Mouse (Mus musculus): ENCODE data around the gene Cox6a1. TPM values are rescaled to one million over a fixed set of nuclear protein-coding genes. Genes with fewer than 3 reads are reported as not detected.
"Not testable (repeated sequence)": the region's sequence is repeated elsewhere in the genome, so short reads cannot be mapped to it uniquely, and the experiment has no call there.

Gene Cox6a1
- polyA plus RNA-seq (2014; fragmentation: Nextera tagmentation; extraction: Ambion mirVana) = 938 and 1,310 TPM in 2 replicates

DNA sequence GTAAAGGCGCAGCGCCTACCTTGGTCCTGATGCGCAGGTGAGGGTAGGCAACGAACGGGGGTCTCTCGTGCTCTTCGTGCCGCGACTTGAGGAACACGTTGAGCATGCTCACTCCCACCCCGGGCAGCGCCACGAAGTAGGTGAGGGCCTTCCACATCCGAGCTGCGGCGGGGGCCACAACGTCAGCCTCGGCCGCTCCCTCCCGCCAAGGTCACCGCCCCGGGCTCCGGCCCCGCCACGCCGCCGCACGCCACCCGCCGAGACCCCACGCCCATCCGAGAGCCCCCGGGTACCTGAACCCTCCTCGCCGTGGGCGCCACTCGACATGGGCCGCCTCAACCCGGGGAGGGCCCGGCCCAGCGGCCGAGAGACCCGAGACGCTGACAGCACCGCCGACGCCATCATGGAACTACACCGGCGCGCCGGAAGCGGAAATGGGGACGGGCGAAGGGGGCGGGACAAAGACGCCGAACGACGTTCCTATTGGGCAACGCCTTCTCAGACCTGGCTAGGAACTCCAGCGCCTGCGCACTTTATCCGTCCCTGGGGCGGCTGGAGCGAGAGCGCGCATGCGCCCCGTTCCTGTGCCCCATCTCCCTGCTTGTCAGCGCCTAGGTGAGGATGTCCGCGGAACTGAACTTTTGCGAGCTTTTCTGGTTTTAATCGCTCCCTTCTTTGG lies at the start of gene Cox6a1:
Gene Cox6a1, minus strand, starts transcription at position 436 of the 679 bp plus-strand sequence.
- Histone ChIP-seq H3K4me2 (ENCODE audit: low read length) (peak within 1 kb of the TSS; percentile 97), H3K27ac (replicated peaks; ENCODE audit: low read depth, low read length) (peak within 1 kb of the TSS; percentile 81), H3K9me3 (ENCODE audit: control insufficient read depth, low read length) (no peaks in the 10 kb centered on the region), H3K4me1 (ENCODE audit: control insufficient read depth, insufficient read depth, low read length) (peaks cover 12% of the 10 kb centered on the region), H3K36me3 (ENCODE audit: control insufficient read depth, insufficient read depth, low read length) (peaks cover 29% of the 10 kb centered on the region), H3K9ac (replicated peaks; ENCODE audit: low read length) (peak within 1 kb of the TSS; percentile 74), H3K27me3 (ENCODE audit: control insufficient read depth, insufficient read depth, low read length) (no peaks in the 10 kb centered on the region), H3K4me3 (replicated peaks; ENCODE audit: low read depth, low read length) (peak within 1 kb of the TSS; percentile 87)
- DNase-seq (peak; percentile 100), ATAC-seq (ENCODE audit: low FRiP score, low TSS enrichment) (peak; percentile 91)
- WGBS = under 1% methylated on average over 64 of the region's 74 CpGs

DNA sequence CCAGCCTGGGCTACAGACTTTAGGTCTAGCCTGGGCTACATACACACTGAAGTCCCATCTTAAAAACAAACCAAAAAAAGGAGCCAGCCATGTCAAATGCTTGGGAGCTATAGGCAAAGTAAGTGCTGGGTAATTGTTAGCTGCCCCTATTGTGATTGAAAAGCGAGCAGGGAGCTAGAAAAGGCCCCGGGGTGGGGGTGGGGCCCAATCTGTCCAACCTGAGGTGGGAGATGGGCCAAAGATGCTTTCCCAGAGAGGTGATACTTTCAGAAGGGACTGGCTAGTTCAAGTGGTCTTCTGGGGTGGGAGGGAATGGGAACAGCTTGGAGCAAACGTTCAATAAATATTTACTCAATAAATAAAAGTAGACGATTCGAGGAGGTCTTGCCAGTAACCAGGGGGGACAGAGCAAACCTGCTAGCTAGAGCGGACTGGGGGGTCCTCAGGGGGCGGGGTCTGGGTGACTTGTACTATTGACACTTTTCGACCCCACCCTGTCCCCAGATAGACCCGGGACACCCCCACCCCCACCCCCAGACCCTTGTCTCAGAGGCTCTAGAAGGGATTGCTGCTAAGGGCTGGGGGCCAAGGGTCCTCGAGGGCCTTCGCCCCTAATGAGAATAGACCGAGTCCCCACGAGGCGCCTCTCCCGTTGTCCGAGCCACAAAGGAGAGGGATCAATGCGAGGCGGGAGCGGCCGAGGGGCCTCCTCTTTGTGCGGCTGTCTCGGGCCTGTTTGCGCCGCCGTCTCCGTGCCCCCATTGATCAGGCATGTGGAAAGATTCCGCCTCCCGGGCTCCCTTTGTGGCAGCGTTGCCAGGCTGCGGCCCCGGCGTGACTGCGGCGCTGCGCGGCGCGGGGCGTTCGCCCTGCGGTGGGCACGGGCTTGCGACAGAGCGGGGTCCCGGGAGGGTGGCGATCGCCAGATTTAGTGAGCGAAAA lies 49.3 kb upstream of the Cox6a1 start:
- H3K4me1 ChIP-seq (ENCODE audit: control insufficient read depth, insufficient read depth, low read length) = peaks cover 18% of the 10 kb centered on the region
- peak overlapping the region; percentile 91 for H3K27ac ChIP-seq (replicated peaks; ENCODE audit: low read depth, low read length)
- peak overlapping the region; percentile 69 for H3K4me2 ChIP-seq (ENCODE audit: low read length)
- H3K9me3 ChIP-seq (ENCODE audit: control insufficient read depth, low read length) = no peaks in the 10 kb centered on the region
- DNase-seq = peak; percentile 87
- H3K36me3 ChIP-seq (ENCODE audit: control insufficient read depth, insufficient read depth, low read length) = no peaks in the 10 kb centered on the region
- peak overlapping the region; percentile 66 for H3K9ac ChIP-seq (replicated peaks; ENCODE audit: low read length)
- no peaks in the 10 kb centered on the region for H3K27me3 ChIP-seq (ENCODE audit: control insufficient read depth, insufficient read depth, low read length)
- peak; percentile 84 for ATAC-seq (ENCODE audit: low FRiP score, low TSS enrichment)
- H3K4me3 ChIP-seq (replicated peaks; ENCODE audit: low read depth, low read length) = peak overlapping the region; percentile 31
- WGBS = under 1% methylated on average over 48 of the region's 48 CpGs

DNA sequence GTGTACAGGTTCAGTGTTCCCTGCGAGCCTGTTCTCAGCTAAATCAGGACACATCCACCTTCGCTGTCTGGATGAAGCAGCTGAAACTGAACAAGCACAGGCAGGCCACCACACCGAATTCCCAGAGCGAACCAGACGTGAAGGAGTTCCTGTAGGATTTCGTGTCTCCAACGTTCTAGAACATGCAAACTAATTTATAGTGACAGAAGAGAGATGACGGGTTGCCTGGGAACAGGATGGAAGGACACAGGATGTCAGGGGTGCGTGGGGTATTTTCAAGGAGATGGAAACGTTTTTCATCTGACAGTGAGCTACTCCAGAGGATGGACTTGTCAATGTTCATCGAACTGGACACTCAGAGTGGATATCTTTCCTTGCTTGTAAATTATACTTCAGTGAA lies 47.9 kb upstream of the Cox6a1 start:
- no peak overlapping the region for H3K4me3 ChIP-seq (replicated peaks; ENCODE audit: low read depth, low read length)
- ATAC-seq (ENCODE audit: low FRiP score, low TSS enrichment) (no peak), DNase-seq (no peak)
- H3K4me2 ChIP-seq (ENCODE audit: low read length) = no peak overlapping the region
- H3K36me3 ChIP-seq (ENCODE audit: control insufficient read depth, insufficient read depth, low read length) = no peaks in the 10 kb centered on the region
- H3K27me3 ChIP-seq (ENCODE audit: control insufficient read depth, insufficient read depth, low read length) = no peaks in the 10 kb centered on the region
- H3K27ac ChIP-seq (replicated peaks; ENCODE audit: low read depth, low read length) = no peak overlapping the region; the same call in 1 of the 2 replicates
- no peaks in the 10 kb centered on the region for H3K9me3 ChIP-seq (ENCODE audit: control insufficient read depth, low read length)
- peaks cover 18% of the 10 kb centered on the region for H3K4me1 ChIP-seq (ENCODE audit: control insufficient read depth, insufficient read depth, low read length)
- 43% methylated on average over 11 of the region's 11 CpGs for WGBS
- no peak overlapping the region for H3K9ac ChIP-seq (replicated peaks; ENCODE audit: low read length)

DNA sequence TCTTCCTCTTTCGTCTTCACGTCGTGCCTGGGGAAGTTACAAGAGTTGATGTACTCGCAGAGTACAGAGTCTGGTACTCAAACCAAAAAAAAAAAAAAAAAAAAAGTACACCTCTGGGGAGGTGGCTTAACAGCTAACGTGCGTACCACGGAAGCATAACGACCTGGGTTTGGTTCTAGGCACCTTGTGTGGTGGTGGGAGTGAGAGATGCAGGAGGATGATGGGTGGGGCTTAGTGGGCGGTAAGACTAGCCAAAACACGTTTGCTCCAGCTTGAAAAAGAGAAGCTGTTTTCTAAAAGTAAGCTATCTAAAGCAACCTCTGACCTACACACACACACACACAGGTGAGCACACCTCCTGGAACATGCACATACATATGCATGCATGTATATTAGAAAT lies 46.1 kb upstream of the Cox6a1 start:
- DNase-seq (no peak), ATAC-seq (ENCODE audit: low FRiP score, low TSS enrichment) (no peak)
- peaks cover 18% of the 10 kb centered on the region for H3K4me1 ChIP-seq (ENCODE audit: control insufficient read depth, insufficient read depth, low read length)

DNA sequence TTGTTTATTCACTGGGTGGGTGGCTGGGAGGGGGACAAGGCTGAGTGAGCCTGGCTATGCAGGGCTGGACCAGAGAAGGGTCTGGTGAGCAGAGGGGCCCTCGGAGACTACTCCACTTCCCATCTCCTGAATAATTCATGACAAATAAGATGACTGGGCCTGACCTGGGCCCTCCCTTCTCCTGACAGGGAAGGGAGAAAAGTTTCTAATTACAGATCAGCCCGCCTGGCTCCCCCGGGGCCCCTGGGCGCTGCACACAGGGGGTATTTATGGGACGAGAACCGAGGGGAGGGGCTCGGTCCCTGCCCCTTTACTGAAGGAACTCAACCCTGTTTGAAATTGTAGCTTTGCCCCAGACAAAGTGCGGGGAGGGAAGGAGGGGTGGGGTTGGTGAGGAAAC lies 45.4 kb upstream of the Cox6a1 start:
- DNase-seq (peak; percentile 45), ATAC-seq (ENCODE audit: low FRiP score, low TSS enrichment) (no peak)
- peaks cover 18% of the 10 kb centered on the region for H3K4me1 ChIP-seq (ENCODE audit: control insufficient read depth, insufficient read depth, low read length)
- no peaks in the 10 kb centered on the region for H3K9me3 ChIP-seq (ENCODE audit: control insufficient read depth, low read length)
- no peaks in the 10 kb centered on the region for H3K36me3 ChIP-seq (ENCODE audit: control insufficient read depth, insufficient read depth, low read length)
- no peak overlapping the region for H3K4me3 ChIP-seq (replicated peaks; ENCODE audit: low read depth, low read length)
- peak overlapping the region; percentile 49 for H3K27ac ChIP-seq (replicated peaks; ENCODE audit: low read depth, low read length)
- no peaks in the 10 kb centered on the region for H3K27me3 ChIP-seq (ENCODE audit: control insufficient read depth, insufficient read depth, low read length)
- 2% methylated on average over 8 of the region's 8 CpGs for WGBS
- no peak overlapping the region for H3K9ac ChIP-seq (replicated peaks; ENCODE audit: low read length)
- no peak overlapping the region for H3K4me2 ChIP-seq (ENCODE audit: low read length)

More for the DNA sequence above, 46.1 kb upstream of the Cox6a1 start:
- H3K4me2 ChIP-seq (ENCODE audit: low read length) = no peak overlapping the region
- H3K36me3 ChIP-seq (ENCODE audit: control insufficient read depth, insufficient read depth, low read length) = no peaks in the 10 kb centered on the region
- no peak overlapping the region for H3K4me3 ChIP-seq (replicated peaks; ENCODE audit: low read depth, low read length)
- no peak overlapping the region for H3K9ac ChIP-seq (replicated peaks; ENCODE audit: low read length)
- H3K27me3 ChIP-seq (ENCODE audit: control insufficient read depth, insufficient read depth, low read length) = no peaks in the 10 kb centered on the region
- H3K9me3 ChIP-seq (ENCODE audit: control insufficient read depth, low read length) = no peaks in the 10 kb centered on the region
- no peak overlapping the region for H3K27ac ChIP-seq (replicated peaks; ENCODE audit: low read depth, low read length)
- 17% methylated on average over 10 of the region's 10 CpGs for WGBS

DNA sequence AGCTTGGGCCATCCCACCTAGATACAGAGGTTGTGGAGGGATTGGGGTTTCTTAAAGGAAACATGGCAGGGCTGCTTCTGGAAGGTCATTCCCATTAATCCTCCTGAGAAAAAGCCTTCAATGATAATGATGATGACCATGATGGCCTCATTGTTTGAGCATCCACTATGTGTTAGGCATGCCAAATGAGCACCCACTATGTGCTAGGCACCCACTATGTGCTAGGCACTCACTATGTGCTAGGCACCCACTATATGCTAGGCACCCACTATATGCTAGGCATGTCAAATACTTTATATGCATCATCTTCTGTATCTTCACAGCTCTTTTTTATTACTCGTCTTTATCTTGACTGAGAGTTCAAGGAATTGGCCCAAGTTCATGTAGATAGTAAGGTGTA lies 44.2 kb upstream of the Cox6a1 start:
- no peak for DNase-seq
- Histone ChIP-seq H3K9ac (replicated peaks; ENCODE audit: low read length) (no peak overlapping the region), H3K27me3 (ENCODE audit: control insufficient read depth, insufficient read depth, low read length) (no peaks in the 10 kb centered on the region), H3K36me3 (ENCODE audit: control insufficient read depth, insufficient read depth, low read length) (no peaks in the 10 kb centered on the region), H3K4me3 (replicated peaks; ENCODE audit: low read depth, low read length) (no peak overlapping the region), H3K4me1 (ENCODE audit: control insufficient read depth, insufficient read depth, low read length) (peaks cover 8% of the 10 kb centered on the region), H3K27ac (replicated peaks; ENCODE audit: low read depth, low read length) (no peak overlapping the region), H3K4me2 (ENCODE audit: low read length) (no peak overlapping the region), H3K9me3 (ENCODE audit: control insufficient read depth, low read length) (no peaks in the 10 kb centered on the region)
- ATAC-seq (ENCODE audit: low FRiP score, low TSS enrichment) = no peak
- whole genome bisulfite sequencing = 95% methylated on average over 1 of the region's 1 CpGs

DNA sequence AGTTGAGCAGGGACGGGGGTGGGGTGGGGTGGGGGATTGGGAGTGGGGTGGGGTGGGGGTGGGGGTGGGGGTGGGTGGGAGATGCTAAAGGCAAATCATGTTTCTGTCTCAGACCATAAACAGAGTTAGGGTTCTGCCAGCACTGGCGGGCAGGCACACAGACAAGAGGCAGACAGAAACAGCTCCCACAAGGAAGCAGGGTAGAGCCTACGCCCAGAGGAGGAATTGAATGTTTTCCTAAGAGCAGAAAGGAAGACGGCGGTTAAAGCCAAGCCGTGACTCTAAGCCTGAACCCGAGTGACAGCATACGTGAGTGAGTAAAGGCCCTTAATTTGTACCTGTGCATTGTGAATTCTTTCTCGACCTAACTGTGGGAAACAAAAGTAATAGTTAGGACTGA lies 43.2 kb upstream of the Cox6a1 start:
- ATAC-seq (ENCODE audit: low FRiP score, low TSS enrichment) (no peak), DNase-seq (no peak)
- peaks cover 6% of the 10 kb centered on the region for H3K4me1 ChIP-seq (ENCODE audit: control insufficient read depth, insufficient read depth, low read length)
- no peak overlapping the region for H3K4me3 ChIP-seq (replicated peaks; ENCODE audit: low read depth, low read length)
- 0 out of 2 replicates have a peak overlapping the region, but pooled peaks have one; percentile 13 for H3K27ac ChIP-seq (replicated peaks; ENCODE audit: low read depth, low read length)
- WGBS = 24% methylated on average over 9 of the region's 9 CpGs
- no peaks in the 10 kb centered on the region for H3K27me3 ChIP-seq (ENCODE audit: control insufficient read depth, insufficient read depth, low read length)
- H3K9me3 ChIP-seq (ENCODE audit: control insufficient read depth, low read length) = no peaks in the 10 kb centered on the region
- no peak overlapping the region for H3K4me2 ChIP-seq (ENCODE audit: low read length)
- no peaks in the 10 kb centered on the region for H3K36me3 ChIP-seq (ENCODE audit: control insufficient read depth, insufficient read depth, low read length)
- H3K9ac ChIP-seq (replicated peaks; ENCODE audit: low read length) = no peak overlapping the region

DNA sequence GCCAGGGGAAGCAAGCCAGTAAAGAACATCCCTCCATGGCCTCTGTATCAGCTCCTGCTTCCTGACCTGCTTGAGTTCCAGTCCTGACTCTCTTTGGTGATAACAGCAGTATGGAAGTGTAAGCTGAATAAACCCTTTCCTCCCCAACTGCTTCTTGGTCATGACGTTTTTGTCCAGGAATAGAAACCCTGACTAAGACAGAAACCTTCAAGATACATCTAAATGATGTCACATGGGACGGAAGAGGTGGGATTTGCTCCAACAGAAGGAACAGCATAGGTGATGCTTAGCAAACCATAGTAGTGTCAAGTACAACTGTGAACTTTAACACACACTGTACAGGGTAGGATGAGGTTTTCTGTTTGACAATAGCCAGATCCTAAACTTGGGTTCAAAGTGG lies 30.1 kb upstream of the Cox6a1 start:
- not testable (repeated sequence) for H3K4me3 ChIP-seq (replicated peaks; ENCODE audit: low read depth, low read length); H3K9me3 ChIP-seq (ENCODE audit: control insufficient read depth, low read length); DNase-seq; H3K4me2 ChIP-seq (ENCODE audit: low read length); H3K9ac ChIP-seq (replicated peaks; ENCODE audit: low read length); H3K27ac ChIP-seq (replicated peaks; ENCODE audit: low read depth, low read length); H3K36me3 ChIP-seq (ENCODE audit: control insufficient read depth, insufficient read depth, low read length); ATAC-seq (ENCODE audit: low FRiP score, low TSS enrichment); H3K4me1 ChIP-seq (ENCODE audit: control insufficient read depth, insufficient read depth, low read length); H3K27me3 ChIP-seq (ENCODE audit: control insufficient read depth, insufficient read depth, low read length)
- WGBS = 89% methylated on average over 2 of the region's 2 CpGs
